Mouse (Mus musculus): Measurements from ENCODE around the gene Med17.
A peak's percentile ranks its signal among the peaks of the same experiment; 100 is the strongest.
"Not testable (repeated sequence)": the region's sequence is repeated elsewhere in the genome, so short reads cannot be mapped to it uniquely, and the experiment has no call there.

Gene Med17

DNA sequence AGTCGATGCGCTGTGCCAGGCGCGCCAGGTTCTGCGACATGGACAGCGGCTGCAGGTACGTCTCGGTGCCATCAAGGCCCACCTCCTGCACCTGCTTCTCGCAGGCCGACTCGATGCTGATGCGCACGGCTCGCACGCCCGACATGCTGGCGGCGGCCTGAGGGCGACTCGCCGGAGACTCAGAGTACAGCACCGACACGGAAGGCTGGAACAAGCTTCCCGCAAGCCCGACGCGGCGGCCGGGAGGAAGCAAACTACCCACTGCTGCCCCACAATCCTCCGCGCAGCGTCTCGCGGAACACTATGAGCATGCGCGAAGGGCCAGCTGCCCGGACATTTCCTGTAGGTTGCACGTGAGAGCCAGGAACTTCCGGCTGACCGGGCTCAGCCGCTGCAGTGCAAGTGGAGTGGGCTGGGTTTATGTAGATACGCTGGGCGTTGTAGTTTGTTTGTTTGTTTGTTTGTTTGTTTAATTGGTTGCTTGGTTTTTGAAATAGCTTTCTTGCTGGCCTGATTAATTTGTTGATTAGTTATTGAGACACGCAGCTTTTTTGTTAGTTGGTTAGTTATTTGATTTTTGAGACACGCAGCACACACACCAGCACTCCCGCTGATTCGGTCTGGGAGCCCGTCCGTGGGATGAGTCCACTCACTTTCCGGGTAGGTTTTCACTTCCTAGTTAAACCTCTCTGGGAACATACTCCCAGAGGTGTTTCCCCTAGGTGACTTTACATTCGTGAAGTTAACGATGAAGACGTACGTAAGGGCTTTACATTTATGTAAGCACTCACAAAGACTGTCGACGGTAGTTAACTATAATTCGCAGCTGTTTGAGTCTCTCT is at the start of gene Med17:
Gene Med17 (minus strand): TSS at position 283 of the 842 bp plus-strand sequence.
- peak; percentile 93 for DNase-seq

GRCm38 (mm10) chr9:15318170-15318742 is 38.5 kb upstream of the Med17 start:
- no peak for DNase-seq

GRCm38 (mm10) chr9:15317223-15318169 is 37.8 kb upstream of the Med17 start:
- DNase-seq, result no peak

GRCm38 (mm10) chr9:15316296-15316695 is 36.6 kb upstream of the Med17 start:
- not testable (repeated sequence) for DNase-seq

DNA sequence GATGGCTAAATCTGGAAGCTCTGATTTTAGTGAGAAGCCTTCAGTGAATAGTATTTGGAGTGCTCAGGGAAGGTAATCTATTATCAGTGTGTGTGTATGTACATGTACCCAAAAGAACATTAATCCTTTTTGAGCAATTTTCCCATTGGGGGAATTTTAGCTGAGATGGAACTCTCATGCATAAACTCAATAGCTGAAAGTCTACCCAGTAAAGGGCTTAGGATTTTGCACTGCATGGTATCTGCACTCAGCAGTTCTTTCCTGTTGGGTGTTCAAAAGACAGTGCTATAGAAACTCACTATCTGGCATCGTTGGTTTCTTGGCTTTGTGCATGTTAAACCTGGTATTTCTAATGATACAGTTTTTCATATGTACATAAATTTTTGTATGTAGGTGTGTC is 34.9 kb upstream of the Med17 start:
- no peak for DNase-seq

- no peak for DNase-seq
These were observed 33.9 kb upstream of the Med17 start for GRCm38 (mm10) chr9:15313633-15314032.

DNA sequence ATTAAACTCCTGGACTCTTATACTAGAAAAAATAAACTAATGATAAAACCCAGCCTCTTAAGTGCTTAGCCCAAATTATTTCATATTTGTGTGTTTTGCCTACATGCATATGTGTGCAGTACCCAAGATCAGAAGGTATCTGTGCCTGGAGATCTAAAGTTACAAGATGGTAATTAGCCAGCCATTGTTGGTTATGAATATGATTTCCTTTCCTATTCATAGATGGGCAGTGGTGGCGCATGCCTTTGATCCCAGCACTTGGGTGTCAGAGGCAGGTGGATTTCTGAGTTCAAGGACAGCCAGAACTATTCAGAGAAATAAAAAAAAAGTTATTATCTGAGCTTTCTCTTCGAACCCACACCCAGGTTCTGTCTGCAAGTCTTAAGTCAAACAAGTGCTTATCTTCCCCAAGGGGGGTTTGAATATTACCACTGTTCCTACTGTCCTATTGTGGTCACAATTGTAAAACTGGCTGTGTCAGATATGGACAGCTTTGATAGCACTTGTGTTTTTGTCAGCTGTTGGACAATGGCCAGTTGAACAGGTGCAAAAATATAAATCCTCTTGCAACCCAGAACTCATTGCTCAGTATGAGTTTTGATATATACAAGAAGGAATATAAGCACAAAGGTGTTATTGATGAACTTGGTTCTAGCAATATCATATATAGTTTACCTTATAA is 32.5 kb upstream of the Med17 start:
- no peak for DNase-seq

- DNase-seq, result no peak
These were observed 30.4 kb upstream of the Med17 start for GRCm38 (mm10) chr9:15310179-15310578.

GRCm38 (mm10) chr9:15309425-15309824 is 29.7 kb upstream of the Med17 start:
- DNase-seq, result no peak

DNA sequence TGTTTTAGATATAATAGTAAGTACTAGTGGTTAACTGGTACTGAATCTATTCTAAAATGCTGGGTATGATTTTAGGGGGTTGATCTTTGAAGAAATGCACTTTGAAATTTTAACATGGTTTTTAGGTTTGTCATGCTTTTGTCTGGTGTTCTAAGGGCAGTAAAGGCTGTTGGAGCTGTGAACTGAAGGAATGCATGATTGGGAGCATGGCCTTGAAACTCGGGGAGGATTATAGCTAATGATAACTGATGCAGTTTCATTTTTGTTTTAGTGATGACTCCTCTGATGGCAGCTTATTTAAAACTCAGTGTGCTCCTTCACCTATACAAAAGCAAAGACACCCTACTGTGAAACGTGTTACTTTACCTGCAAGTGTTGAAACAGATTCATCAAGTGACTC is 28.5 kb upstream of the Med17 start:
- no peak for DNase-seq

DNA sequence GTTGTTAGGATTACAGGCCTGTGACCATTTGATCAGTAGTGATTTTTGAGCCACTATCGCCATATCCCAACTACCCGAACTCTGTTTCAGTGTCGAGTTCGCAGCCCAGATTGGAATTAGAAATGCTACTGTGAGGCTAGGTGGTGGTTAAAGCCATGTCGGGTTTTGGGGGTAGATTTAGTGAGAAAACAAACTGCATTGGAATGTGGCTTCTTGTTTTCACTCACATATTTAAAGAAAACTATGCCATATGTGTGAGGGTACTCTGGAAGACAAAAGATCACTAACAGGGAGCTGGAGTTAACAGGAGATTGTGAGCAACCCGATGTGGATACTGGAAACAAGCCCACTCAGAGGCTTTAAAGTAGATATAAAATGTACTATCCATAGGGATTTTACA is 27.5 kb upstream of the Med17 start:
- DNase-seq, result no peak

GRCm38 (mm10) chr9:15306398-15307119 is 26.8 kb upstream of the Med17 start, which contains the start of gene 4931406C07Rik:
4931406C07Rik (minus strand) TSS chr9:15306448.
- no peak for DNase-seq

DNA sequence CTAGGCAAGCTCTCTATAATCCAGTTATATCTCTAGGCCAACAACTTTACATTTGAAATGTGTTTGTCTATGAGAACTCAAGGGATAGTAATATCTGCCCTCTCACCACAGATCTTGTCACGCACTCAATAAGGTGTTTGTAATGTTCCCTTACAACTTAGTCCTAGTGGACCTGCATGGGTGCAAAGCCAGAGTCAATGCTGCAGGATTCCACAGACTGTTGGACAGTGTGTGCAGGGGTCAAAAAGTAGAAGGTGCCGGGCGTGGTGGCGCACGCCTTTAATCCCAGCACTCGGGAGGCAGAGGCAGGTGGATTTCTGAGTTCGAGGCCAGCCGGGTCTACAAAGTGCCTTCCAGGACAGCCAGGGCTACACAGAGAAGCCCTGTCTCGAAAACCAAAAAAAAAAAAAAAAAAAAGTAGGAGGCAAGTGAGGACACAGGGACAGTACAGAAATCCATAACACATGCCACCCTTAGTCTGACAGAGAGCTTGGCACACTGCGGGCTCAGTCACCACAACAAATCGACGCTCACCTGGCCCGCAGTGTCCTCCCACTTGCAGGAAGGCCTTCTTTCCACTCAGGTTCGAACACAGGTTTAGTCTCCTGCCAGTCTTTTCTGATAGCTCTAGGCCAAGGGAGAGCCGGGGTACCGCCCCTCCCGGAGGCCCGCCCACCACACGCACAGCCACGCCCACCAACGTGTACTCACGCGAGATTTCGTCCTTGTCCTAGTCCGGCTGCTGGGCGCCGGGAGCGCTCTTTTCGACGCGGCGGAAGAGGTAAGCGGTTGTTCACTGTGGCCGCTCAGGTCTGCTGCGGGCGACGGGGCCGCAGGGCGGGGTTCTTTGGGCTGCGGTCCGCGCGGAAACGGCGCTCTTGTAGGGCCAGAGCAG is 26.0 kb upstream of the Med17 start, which contains the start of gene Taf1d:
Gene Taf1d (plus strand): TSS at position 712 of the 895 bp plus-strand sequence.
- DNase-seq, result peak; percentile 96

- DNase-seq, result no peak
These were observed 23.1 kb upstream of the Med17 start for GRCm38 (mm10) chr9:15302881-15303280.

GRCm38 (mm10) chr9:15302006-15302405 is 22.3 kb upstream of the Med17 start:
- not testable (repeated sequence) for DNase-seq

DNA sequence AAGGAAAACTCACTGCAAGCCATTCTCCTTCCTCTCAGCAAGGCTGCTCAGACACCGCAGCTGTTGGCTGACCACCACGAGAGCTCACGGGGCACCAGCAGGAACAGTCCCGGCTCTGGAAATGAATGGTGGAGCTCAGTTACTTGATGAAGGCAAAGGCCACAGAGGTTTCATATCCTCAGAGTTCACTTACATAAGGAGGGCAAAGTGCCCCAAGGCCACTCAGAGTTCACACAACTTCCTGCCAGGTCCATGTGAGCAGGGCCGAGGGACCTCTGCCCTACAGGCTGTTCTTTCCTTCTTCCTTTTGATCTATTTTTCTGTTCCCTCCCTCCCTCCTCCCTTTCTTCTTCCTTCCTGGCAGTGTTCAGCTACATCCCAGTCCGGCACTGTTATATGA is 21.7 kb upstream of the Med17 start:
- DNase-seq, result no peak

DNA sequence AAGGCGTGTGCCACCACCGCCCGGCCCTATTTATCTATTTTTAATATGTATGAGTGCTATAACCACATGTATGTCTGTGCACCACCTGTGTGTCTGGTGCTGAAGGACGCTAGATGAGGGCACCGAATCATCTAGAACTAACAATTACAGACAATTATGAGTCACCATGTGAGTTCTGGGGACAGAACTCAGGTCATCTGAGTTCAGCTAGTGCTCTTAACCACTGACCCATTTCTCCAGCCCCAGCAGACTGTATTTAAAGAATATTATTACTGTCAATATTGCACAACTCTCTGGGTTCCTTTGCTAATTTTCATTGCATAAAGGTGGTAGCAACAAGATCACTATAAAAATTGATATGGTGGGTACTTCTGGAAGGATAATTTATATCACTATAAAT is 20.3 kb upstream of the Med17 start:
- DNase-seq, result no peak

- no peak for DNase-seq
These were observed 18.7 kb upstream of the Med17 start for GRCm38 (mm10) chr9:15298451-15298850.

DNA sequence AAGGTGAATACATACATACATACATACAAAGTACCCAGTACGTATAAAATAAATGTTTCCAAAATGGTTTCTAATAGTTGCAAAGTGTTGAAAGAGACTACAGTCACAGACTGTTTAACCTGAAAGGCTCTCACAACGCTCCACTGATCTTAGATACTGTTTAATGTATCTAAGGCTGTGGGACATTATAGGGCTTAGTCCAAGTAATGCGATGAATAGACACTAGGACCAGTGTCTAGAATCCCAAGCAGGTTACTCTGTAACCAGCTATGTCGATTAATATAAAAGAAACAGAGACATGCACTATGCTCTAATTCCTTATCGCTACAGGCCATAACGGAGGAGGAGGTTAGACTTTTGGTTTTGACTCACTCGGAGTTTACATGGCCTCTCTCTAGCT is 17.4 kb upstream of the Med17 start:
- DNase-seq, result no peak

- no peak for DNase-seq
These were observed 9.5 kb upstream of the Med17 start for GRCm38 (mm10) chr9:15289251-15289650.

GRCm38 (mm10) chr9:15288402-15288801 is 8.7 kb upstream of the Med17 start:
- no peak for DNase-seq
